Mouse (Mus musculus) CH12.LX (cell line): ENCODE data around the gene Apobec3. TPM values are rescaled to one million over a fixed set of nuclear protein-coding genes. Genes with fewer than 3 reads are reported as not detected.

Source experiments
- DNase-seq: peaks from one replicate; pipeline ENCODE4 v3.0.0-alpha.2; 2013; ENCODE audit errors: extremely low read depth
- H3K27ac ChIP-seq: 2 replicates; pipeline ENCODE4 v1.5.1; 2012; ENCODE audit warnings: low read depth, mild to moderate bottlenecking, control low read depth, moderate library complexity; ENCODE audit not compliant: insufficient read depth
- H3K27me3 ChIP-seq: replicated peaks from 2 replicates; pipeline ENCODE3; 2012; ENCODE audit warnings: inconsistent platforms
- H3K36me3 ChIP-seq, 2 experiments: replicated peaks in 1 of 2; 2 replicates each; pipeline versions ENCODE3 to v1.6.1; 2012; ENCODE audit warnings: inconsistent platforms in 1 of 2, low read length in 1 of 2, mild to moderate bottlenecking in 1 of 2, mixed read lengths in 1 of 2, moderate library complexity in 1 of 2; ENCODE audit not compliant: control insufficient read depth in 1 of 2, insufficient read depth in 1 of 2
- H3K4me1 ChIP-seq, 2 experiments: 2 replicates each; pipeline ENCODE4 v1.6.1; 2012; ENCODE audit warnings: inconsistent platforms in 1 of 2, moderate library complexity in 1 of 2; ENCODE audit not compliant: insufficient read depth in 2 of 2, control insufficient read depth in 1 of 2
- H3K4me2 ChIP-seq: 2 replicates; pipeline ENCODE4 v1.6.1; 2012; ENCODE audit warnings: low read depth, mild to moderate bottlenecking, control low read depth; ENCODE audit not compliant: poor library complexity, insufficient read depth, severe bottlenecking
- H3K4me3 ChIP-seq, 3 experiments: fragments of 150-350 bp in 1 of 3; sonication (generic) in 1 of 3; replicated peaks in 1 of 3; 2 replicates each; pipeline versions ENCODE3 to v1.5.1; 2011 to 2012; ENCODE audit warnings: low read depth in 2 of 3, low read length in 2 of 3, mild to moderate bottlenecking in 2 of 3, moderate library complexity in 2 of 3, control low read depth in 1 of 3, improper control_type of control experiment in 1 of 3, inconsistent platforms in 1 of 3, mixed read lengths in 1 of 3; ENCODE audit not compliant: poor library complexity in 1 of 3
- H3K79me2 ChIP-seq: replicated peaks from 2 replicates; pipeline ENCODE4 v1.6.1; 2012; ENCODE audit warnings: mild to moderate bottlenecking, moderate library complexity; ENCODE audit not compliant: control insufficient read depth, poor library complexity, insufficient read depth, severe bottlenecking; ENCODE audit errors: extremely low read depth
- H3K9ac ChIP-seq: 2 replicates; pipeline ENCODE4 v1.6.1; 2012; ENCODE audit warnings: low read depth, mild to moderate bottlenecking, control low read depth, moderate library complexity; ENCODE audit not compliant: insufficient read depth
- H3K9me3 ChIP-seq: replicated peaks from 2 replicates; pipeline ENCODE3; 2012; ENCODE audit warnings: low read length, inconsistent platforms, mixed read lengths
- BHLHE40 ChIP-seq: IDR thresholded peaks from 2 replicates; pipeline ENCODE4 v1.6.1; 2011; ENCODE audit warnings: mild to moderate bottlenecking, low read depth, low read length, improper control_type of control experiment
- CHD2 ChIP-seq: IDR thresholded peaks from 2 replicates; pipeline ENCODE4 v1.6.1; 2011; ENCODE audit warnings: low read length, improper control_type of control experiment
- CTCF ChIP-seq, 2 experiments: IDR thresholded peaks in 1 of 2; conservative IDR thresholded peaks in 1 of 2; 2 replicates each; pipeline ENCODE4 v1.5.1; 2011 to 2012; ENCODE audit warnings: low read depth in 2 of 2, low read length in 2 of 2, improper control_type of control experiment in 1 of 2, inconsistent platforms in 1 of 2, mild to moderate bottlenecking in 1 of 2, moderate library complexity in 1 of 2
- E2F4 ChIP-seq: IDR thresholded peaks from 2 replicates; pipeline ENCODE4 v1.6.1; 2011; ENCODE audit warnings: low read depth, low read length, improper control_type of control experiment; ENCODE audit not compliant: insufficient replicate concordance
- ELF1 ChIP-seq: IDR thresholded peaks from 2 replicates; pipeline ENCODE4 v1.6.1; 2014; ENCODE audit warnings: low read depth, mild to moderate bottlenecking, inconsistent platforms, low read length, improper control_type of control experiment
- EP300 ChIP-seq: IDR thresholded peaks from 2 replicates; pipeline ENCODE4 v1.6.1; 2011; ENCODE audit warnings: low read length, improper control_type of control experiment
- IRF4 ChIP-seq: IDR thresholded peaks from 2 replicates; pipeline ENCODE4 v1.6.1; 2014; ENCODE audit warnings: low read depth, mild to moderate bottlenecking, inconsistent platforms, low read length, improper control_type of control experiment
- MAZ ChIP-seq: IDR thresholded peaks from 2 replicates; pipeline ENCODE4 v1.6.1; 2012; ENCODE audit warnings: low read depth, mild to moderate bottlenecking, inconsistent platforms, low read length, improper control_type of control experiment, moderate library complexity
- MEF2A ChIP-seq: IDR thresholded peaks from 2 replicates; pipeline ENCODE4 v1.6.1; 2014; ENCODE audit warnings: low read depth, mild to moderate bottlenecking, inconsistent platforms, low read length, improper control_type of control experiment, borderline replicate concordance
- MYC ChIP-seq: IDR thresholded peaks from 2 replicates; pipeline ENCODE4 v1.6.1; 2011; ENCODE audit warnings: low read depth, mild to moderate bottlenecking, improper control_type of control experiment, low read length
- NELFE ChIP-seq: IDR thresholded peaks from 2 replicates; pipeline ENCODE4 v1.6.1; 2011; ENCODE audit warnings: low read depth, low read length, improper control_type of control experiment
- POLR2A ChIP-seq: IDR thresholded peaks from 2 replicates; pipeline ENCODE4 v1.6.1; 2011; ENCODE audit warnings: low read depth, mild to moderate bottlenecking, improper control_type of control experiment, low read length
- POLR2AphosphoS2 ChIP-seq: IDR thresholded peaks from 2 replicates; pipeline ENCODE4 v1.6.1; 2011; ENCODE audit warnings: low read depth, low read length, improper control_type of control experiment
- RAD21 ChIP-seq: IDR thresholded peaks from 2 replicates; pipeline ENCODE4 v1.6.1; 2011; ENCODE audit warnings: low read depth, mild to moderate bottlenecking, low read length, improper control_type of control experiment, moderate library complexity
- SIN3A ChIP-seq: IDR thresholded peaks from 2 replicates; pipeline ENCODE4 v1.6.1; 2012; ENCODE audit warnings: low read length, improper control_type of control experiment, inconsistent platforms
- SMC3 ChIP-seq: IDR thresholded peaks from 2 replicates; pipeline ENCODE4 v1.6.1; 2011; ENCODE audit warnings: low read depth, low read length, improper control_type of control experiment
- TCF12 ChIP-seq: IDR thresholded peaks from 2 replicates; pipeline ENCODE4 v1.6.1; 2014; ENCODE audit warnings: low read depth, mild to moderate bottlenecking, inconsistent platforms, low read length, improper control_type of control experiment
- UBTF ChIP-seq: IDR thresholded peaks from 2 replicates; pipeline ENCODE4 v1.6.1; 2012; ENCODE audit warnings: low read depth, mild to moderate bottlenecking, inconsistent platforms, low read length, improper control_type of control experiment, moderate library complexity
- USF2 ChIP-seq: conservative IDR thresholded peaks from 2 replicates; pipeline ENCODE4 v1.6.1; 2011; ENCODE audit warnings: low read depth, low read length, improper control_type of control experiment
- ZC3H11A ChIP-seq: IDR thresholded peaks from 2 replicates; pipeline ENCODE4 v1.6.1; 2012; ENCODE audit warnings: low read depth, mild to moderate bottlenecking, inconsistent platforms, low read length, improper control_type of control experiment
- ZMIZ1 ChIP-seq: IDR thresholded peaks from 2 replicates; pipeline ENCODE4 v1.6.1; 2012; ENCODE audit warnings: low read depth, mild to moderate bottlenecking, inconsistent platforms, low read length, improper control_type of control experiment
- ZNF384 ChIP-seq: IDR thresholded peaks from 2 replicates; pipeline ENCODE4 v1.6.1; 2012; ENCODE audit warnings: low read depth, low read length, improper control_type of control experiment, inconsistent platforms
- dilution Hi-C: fragments of 300-500 bp; cut with MboI; formaldehyde crosslinking; loops from 2 replicates; pipeline ENCODE4 v1.14.3; 2020; ENCODE audit warnings: low sequenced_read_pairs; ENCODE audit not compliant: extremely low pct_unique_long_range_greater_than_20kb, extremely low pct_ligation_motif_present
- in situ Hi-C: fragments of 300-500 bp; cut with MboI; formaldehyde crosslinking; loops from 3 replicates; pipeline ENCODE4 v1.14.3; 2019; ENCODE audit warnings: low sequenced_read_pairs, low pct_ligation_motif_present, low pct_unique_long_range_greater_than_20kb, mixed read lengths
- polyA plus RNA-seq: library from polyadenylated mRNA; unstranded; fragments of >175 nt; gene quantifications from 2 replicates; pipeline ENCODE4 v1.2.1, GENCODE M21; 2012; ENCODE audit warnings: low read depth; ENCODE audit not compliant: insufficient read length
- total RNA-seq, 2 experiments: library from RNA; depleted of rRNA; stranded (reverse); fragments of 300-350 nt in 1 of 2; fragments of >200 nt in 1 of 2; gene quantifications; 2 replicates each; pipeline ENCODE4 v1.2.3; 2012 to 2014

Gene Apobec3
- total and polyA plus RNA-seq, 3 experiments = 3.9 to 94.3 (median 10.4) TPM

DNA sequence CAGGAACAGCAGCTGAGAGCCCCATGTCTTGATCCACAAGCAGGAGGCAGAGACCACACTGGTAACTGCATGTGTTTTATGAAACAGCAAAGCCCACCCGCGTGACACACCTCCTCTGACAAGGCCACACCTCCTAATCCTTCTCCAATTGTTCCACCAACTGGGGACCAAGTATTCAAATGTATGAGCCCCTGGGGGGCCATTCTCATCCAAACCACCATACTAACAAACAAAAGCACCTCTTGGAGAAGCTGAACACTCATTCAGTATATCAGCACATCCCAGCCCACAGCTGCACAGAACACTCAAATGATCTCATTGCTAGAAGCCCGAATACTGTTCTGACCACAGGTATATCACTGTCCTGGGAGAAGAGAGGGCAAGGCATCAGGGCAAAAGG lies 52.1 kb downstream of the Apobec3 start:
- H3K4me3 ChIP-seq = no peak overlapping the region
- H3K79me2 ChIP-seq = no peaks in the 10 kb centered on the region
- H3K27me3 ChIP-seq = no peaks in the 10 kb centered on the region
- H3K36me3 ChIP-seq = no peaks in the 10 kb centered on the region
- no peak overlapping the region for H3K4me2 ChIP-seq
- H3K4me1 ChIP-seq = peaks cover 3 to 21% of the 10 kb centered on the region in 2 experiments; a peak in 2 of 4 replicates
- in situ Hi-C loops = loop anchor here (10.0 kb wide), 1 partner anchor 291 kb away; the partner anchor contains the start of genes AC140267.1 and Mief1
- no peak overlapping the region for H3K9ac ChIP-seq
- peaks cover 18% of the 10 kb centered on the region for H3K9me3 ChIP-seq
- no peak for DNase-seq
- dilution Hi-C loops = no loop called here
- TF ChIP-seq MAZ = no peak
- no peak overlapping the region for H3K27ac ChIP-seq

- Histone ChIP-seq H3K27me3 (no peaks in the 10 kb centered on the region), H3K27ac (no peak overlapping the region), H3K9me3 (peaks cover 18% of the 10 kb centered on the region), H3K4me3 (no peak overlapping the region), H3K79me2 (no peaks in the 10 kb centered on the region), H3K4me2 (no peak overlapping the region), H3K36me3 (no peaks in the 10 kb centered on the region), H3K4me1 (peaks cover 3 to 21% of the 10 kb centered on the region in 2 experiments; a peak in 2 of 4 replicates), H3K9ac (no peak overlapping the region)
- no peak for DNase-seq
- dilution Hi-C loops = no loop called here
- in situ Hi-C loops = loop anchor here (10.0 kb wide), 1 partner anchor 290 kb away; the partner anchor contains the start of genes AC140267.1 and Mief1
- TF ChIP-seq MAZ (no peak), ZMIZ1 (no peak), E2F4 (no peak), ELF1 (no peak), USF2 (no peak), BHLHE40 (no peak), MYC (no peak), POLR2AphosphoS2 (no peak), IRF4 (no peak), EP300 (no peak), SMC3 (no peak), POLR2A (no peak), TCF12 (no peak), UBTF (no peak)
Measured at GRCm38 (mm10) chr15:79944948-79945347, 53.5 kb downstream of the Apobec3 start.

GRCm38 (mm10) chr15:79946022-79946421 lies 54.6 kb downstream of the Apobec3 start:
- Histone ChIP-seq H3K4me3 (no peak overlapping the region), H3K9me3 (peaks cover 18% of the 10 kb centered on the region), H3K27ac (no peak overlapping the region), H3K4me2 (no peak overlapping the region), H3K4me1 (peaks cover 3 to 29% of the 10 kb centered on the region in 2 experiments; a peak in 2 of 4 replicates), H3K9ac (no peak overlapping the region), H3K36me3 (no peaks in the 10 kb centered on the region), H3K79me2 (no peaks in the 10 kb centered on the region), H3K27me3 (no peaks in the 10 kb centered on the region)
- DNase-seq = peak; percentile 88
- TF ChIP-seq MYC = 0 out of 2 replicates have a peak, but pooled peaks have one; percentile 32
- peak; percentile 96 for TF ChIP-seq SMC3
- no peak for TF ChIP-seq POLR2A
- TF ChIP-seq NELFE = peak; percentile 39; the same call in 1 of the 2 replicates
- peak; percentile 88 to 95 for TF ChIP-seq CTCF (conservative IDR thresholded peaks at IDR 0.05 in 1 of 2, IDR thresholded peaks at IDR 0.05 in 1 of 2; ENCODE audit: low read depth in 2 of 2, low read length in 2 of 2)
- peak; percentile 88 for TF ChIP-seq ZC3H11A
- TF ChIP-seq SIN3A = 0 out of 2 replicates have a peak, but pooled peaks have one; percentile 34
- no peak for TF ChIP-seq CHD2
- TF ChIP-seq TCF12 = 0 out of 2 replicates have a peak, but pooled peaks have one; percentile 23
- peak; percentile 46; the same call in 1 of the 2 replicates for TF ChIP-seq MEF2A
- peak; percentile 96 for TF ChIP-seq RAD21
- no peak for TF ChIP-seq ZNF384
- in situ Hi-C loops (loop anchor here (10.0 kb wide), 1 partner anchor 289 kb away; the partner anchor contains the start of genes AC140267.1 and Mief1), dilution Hi-C loops (no loop called here)
